Mouse (Mus musculus) 416B (cell line): ENCODE results near the gene Muc13.
A peak's percentile ranks its signal among the peaks of the same experiment; 100 is the strongest.

Experiments used
- DNase-seq: peaks from one replicate; pipeline ENCODE4 v3.0.0; 2011; ENCODE audit warnings: low read depth

Gene Muc13

DNA sequence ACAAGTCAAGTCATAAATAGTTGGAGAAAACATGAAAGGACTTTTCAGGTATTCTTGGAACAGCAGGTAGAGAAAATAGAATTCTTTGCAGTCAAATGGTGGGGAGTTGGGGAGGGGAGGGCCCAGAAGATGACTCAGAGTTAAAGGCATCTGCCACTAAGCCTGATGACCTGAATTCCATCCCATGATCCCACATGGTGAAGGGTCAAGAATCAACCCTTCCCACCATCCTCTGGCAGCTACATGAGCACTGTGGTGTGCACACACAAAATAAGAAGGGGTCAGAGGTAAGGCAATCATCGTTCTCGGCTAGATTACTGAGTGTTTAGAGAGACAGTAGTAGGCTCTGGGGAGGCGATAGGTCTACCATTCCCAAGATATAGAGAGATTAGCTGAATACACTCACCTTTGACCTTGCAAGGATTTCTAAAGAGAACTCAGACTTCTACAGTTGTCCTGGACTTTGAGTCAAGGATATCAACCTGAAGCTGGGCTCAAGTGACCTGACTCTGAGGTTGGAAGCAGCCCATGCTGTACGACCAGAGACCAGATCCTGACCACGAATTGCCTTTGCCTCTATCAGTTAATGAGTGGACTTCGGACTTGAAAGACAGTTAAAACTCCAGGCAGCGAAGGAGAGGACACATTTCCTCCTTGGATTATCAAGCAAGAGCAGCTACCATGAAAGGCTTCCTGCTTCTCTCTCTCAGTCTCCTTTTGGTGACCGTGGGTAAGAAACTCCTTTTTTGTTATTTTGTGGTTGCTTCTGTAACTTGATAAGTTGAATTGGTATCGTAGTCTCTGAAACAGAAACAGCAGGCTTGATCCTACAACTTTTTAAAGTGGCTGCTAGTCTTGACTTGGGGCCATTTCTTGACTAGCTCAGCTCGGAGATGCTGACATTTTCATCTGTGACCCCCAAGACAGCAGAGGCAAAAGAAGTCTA is at the start of gene Muc13:
Gene Muc13 (plus strand): TSS at position 192 of the 946 bp plus-strand sequence.
- DNase-seq, result peak; percentile 82

DNA sequence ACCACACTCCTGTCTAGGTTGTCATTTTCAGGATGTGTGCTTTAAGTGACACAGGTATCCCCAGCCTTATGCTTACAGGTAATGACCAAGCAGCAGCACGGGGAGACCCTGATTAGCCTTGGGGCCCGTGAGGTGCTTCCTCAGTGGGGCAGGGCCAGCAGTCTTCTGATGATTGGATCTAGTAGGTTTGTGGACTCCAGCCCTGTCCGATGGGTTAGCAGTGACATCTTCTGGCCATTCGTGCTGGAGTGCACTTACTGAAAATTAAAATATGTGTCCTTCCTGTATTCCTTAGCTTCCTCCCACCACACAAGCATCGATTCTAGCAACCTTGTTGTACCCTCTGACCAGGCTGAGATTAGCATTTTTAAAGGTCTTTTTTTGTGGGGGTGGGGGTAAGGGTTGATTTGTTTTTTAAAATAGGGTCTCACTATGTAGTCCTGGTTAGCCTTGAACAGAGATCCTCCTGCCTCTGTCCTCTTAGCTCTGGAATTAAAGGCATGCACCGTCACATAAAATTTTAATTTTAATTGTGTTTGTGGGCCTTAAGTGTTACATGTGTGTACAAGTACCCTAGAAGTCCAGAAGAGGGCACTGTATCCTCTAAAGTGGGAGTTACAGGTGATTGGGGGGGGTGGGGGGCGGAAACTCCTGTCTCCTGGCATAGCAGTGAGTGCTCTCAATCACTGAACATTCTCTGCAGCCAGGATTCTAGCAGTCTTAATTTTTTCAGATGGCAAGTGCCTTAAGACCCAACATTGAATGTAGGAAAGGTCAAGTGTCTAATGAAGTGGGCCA is 49.0 kb upstream of the Muc13 start:
- peak; percentile 87 for DNase-seq

- DNase-seq, result no peak
Observed at GRCm38 (mm10) chr16:33745457-33745856, 48.4 kb upstream of the Muc13 start.

DNA sequence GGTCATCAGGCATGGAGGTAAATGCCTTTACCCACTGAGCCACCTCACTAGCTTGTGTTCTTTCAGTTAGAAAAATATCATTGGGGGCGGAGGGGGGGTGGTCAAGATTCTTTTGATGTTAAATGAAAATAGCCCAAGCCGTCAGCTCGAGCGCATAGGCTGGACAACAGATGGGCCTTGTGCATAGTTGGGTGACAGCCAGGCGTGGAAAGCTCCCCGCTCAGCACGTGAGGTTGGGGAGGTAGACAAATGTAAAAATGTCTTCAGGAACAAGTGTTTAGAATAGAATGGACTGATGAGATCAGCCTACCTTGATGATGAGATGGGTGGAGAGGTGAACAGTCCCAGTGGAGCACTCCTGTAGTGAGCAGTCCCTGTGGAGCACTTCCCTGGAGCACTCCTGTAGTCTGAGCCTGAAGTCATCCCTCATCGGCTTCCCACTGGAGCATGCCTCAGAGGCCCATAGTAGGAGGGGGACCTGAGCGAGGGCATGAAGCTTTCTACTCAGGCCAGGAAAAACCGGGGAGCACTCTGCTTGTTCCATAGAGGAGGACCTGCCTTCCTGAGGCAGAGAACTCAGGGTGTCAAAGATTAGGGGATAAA is 47.7 kb upstream of the Muc13 start:
- no peak for DNase-seq

GRCm38 (mm10) chr16:33747346-33747954 is 46.4 kb upstream of the Muc13 start:
- DNase-seq, result peak; percentile 73

DNA sequence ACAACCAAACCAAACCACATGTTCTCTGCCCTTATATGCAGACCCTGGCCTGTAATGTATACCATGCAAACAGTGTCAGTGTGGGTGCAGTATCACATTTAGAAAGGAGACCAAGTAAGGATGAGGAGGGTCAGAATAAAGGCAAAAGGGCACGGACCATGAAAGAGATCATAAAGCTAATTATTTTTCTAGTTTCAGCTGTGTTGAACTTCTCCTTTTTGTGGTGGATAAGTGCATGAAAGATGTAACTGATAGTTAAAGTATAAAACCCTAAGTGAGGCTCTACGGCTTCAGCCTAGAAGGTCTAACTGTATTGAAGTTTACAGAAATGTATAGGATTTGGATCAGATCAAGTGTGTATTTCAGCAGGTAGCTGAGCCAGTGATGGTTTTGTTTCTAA is 45.8 kb upstream of the Muc13 start:
- no peak for DNase-seq

GRCm38 (mm10) chr16:33751152-33751551 is 42.7 kb upstream of the Muc13 start:
- peak; percentile 94 for DNase-seq

DNA sequence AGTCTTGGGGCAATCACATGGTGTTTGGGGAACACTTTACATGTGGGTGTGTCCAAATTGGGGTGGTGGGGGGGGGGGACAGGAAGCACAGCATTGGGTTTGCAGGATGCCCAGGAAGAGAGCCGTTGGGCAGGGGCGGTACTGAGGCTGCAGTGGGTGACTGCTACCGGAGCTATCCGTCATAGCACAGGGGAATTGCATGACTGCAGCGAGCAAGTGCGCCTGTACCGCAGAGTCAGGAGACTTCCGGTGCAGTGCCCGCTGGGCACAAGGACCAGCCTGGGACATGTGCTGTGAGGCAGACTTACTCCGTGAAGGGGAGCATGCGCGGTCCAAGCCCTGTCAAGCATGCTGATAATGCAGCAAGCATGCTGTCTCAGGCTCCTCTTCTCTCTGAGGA is 42.2 kb upstream of the Muc13 start:
- peak; percentile 100 for DNase-seq

DNA sequence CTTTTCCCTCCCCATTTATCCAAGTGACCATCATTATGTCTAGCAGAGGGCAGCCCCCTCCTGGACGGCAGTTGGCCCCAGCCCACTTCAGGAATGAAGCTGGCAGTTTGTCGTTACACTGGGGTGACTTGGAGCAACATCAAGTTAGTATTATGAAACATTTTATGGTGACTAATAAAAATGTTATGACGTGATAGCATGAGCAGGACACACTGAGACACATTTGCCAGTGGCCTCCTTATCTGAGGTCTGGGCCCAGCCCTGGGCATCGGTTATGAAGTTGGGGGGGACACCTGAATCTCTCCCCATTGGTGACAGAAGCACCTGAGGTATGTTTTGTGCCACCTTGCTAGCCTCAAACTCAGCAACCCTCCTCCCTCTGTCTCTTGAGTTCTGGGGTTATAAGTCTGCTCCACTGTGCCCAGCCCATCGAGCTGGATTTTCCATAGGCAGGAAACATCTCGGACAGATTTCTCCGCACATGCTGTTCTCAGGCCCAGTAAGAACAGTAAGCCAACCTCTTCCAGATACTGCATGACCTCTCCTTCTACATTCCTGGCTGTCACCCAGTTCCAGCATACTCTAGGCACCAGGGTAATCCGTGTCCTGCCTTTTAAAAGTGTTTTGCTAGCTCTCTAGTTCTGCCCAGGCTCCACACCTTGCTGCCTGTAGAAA is 40.8 kb upstream of the Muc13 start:
- DNase-seq, result peak; percentile 84

DNA sequence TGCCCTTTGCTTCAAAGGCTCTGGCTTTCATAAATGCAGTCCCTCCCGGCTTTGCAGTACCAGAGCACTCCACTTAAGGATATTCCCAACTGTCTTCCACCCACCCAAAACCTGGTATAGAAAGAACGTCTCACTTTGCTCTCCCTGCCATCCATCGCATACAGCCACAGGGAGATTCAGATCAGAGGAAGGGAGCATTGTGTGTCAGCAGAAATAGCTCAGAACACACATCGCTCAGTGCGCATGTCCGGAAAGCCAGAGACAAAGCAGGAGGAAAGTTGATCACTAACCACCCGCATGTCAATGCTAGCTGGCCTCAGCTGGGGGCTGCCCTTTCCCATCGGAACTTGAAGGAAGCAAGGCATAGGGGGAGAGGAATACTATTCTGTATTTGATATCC is 38.5 kb upstream of the Muc13 start:
- DNase-seq, result peak; percentile 85

DNA sequence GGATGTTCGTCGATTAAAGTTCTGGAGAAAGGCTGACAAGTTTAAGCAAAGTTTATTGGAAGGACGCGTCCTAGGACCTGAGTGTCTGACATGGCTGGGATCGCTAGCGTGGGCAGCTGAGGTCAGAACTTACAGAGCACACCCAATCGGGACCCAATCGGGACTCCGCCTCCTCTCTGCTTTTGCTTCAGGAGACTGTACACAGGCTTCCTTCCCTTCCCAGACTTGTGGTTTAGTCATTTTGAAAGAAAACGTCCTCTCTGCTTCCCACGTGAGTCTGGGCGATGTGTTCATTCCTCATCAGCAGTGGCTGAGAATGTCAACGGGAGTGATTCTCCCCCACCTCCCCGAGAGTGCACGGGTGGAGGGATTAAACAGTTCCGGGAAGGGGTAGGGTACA is 37.9 kb upstream of the Muc13 start:
- peak; percentile 93 for DNase-seq

GRCm38 (mm10) chr16:33756396-33756795 is 37.4 kb upstream of the Muc13 start:
- DNase-seq, result peak; percentile 83

DNA sequence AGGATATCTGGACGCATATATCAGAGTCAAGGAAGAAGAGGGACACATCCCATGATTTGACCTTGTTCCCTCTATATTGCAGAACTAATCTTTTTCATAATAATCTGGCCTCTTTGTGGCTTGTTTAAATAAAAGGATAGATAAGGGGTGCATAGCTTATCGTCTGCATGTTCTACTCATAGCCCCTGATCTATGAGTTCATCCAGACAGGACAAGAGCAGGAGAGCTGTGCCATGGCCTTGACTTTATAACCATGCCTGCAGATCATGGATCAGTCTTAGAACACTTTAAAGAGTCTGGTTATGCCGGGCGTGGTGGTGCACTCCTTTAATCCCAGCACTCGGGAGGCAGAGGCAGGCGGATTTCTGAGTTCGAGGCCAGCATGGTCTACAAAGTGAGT is 34.6 kb upstream of the Muc13 start:
- DNase-seq, result no peak

DNA sequence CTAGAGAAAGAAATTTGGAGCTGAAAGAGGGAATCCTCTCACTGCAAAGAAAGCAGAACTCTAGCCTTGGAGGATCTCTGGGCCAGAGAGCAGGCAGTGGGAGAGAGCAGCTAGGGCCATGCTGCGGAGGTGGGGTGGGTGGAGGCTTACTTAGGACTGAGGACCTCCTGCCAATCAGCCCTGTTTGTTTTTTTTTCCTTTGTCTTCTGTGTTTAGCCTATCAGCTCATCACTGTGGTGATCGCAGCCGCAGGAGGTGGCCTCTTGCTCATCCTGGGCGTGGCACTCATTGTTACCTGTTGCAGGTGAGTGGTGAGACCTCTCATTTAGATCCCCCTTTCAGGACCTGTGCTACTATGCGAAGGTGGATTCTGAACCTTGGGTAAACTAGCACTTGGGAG is 33.3 kb upstream of the Muc13 start:
- no peak for DNase-seq

GRCm38 (mm10) chr16:33760996-33761395 is 32.8 kb upstream of the Muc13 start:
- no peak for DNase-seq

GRCm38 (mm10) chr16:33764501-33765193 is 29.2 kb upstream of the Muc13 start:
- no peak for DNase-seq

- no peak for DNase-seq
Observed at GRCm38 (mm10) chr16:33765477-33765876, 28.4 kb upstream of the Muc13 start.

- DNase-seq, result no peak
Observed at GRCm38 (mm10) chr16:33766309-33766708, 27.5 kb upstream of the Muc13 start.

GRCm38 (mm10) chr16:33766757-33767156 is 27.1 kb upstream of the Muc13 start:
- no peak for DNase-seq

GRCm38 (mm10) chr16:33768491-33769278 is 25.2 kb upstream of the Muc13 start:
- no peak for DNase-seq
